Mouse (Mus musculus) embryonic facial prominence, embryonic 12.5 days (tissue): ENCODE measurements at regions not wholly inside any gene's neighbourhood (a gene's known extent, or its start where the extent isn't known, plus 50 kb on each side); places are given as distances from the start of the nearest gene placed in this dataset.

Source experiments
- ATAC-seq: fragments of 200-750 bp; cut with Nextera tagmentation; 2 replicates; pipeline ENCODE4 v1.8.0; 2017; ENCODE audit not compliant: insufficient number of reproducible peaks, insufficient read depth, low FRiP score, low TSS enrichment
- H3K27ac ChIP-seq: fragments of 300-500 bp; sonication (generic); 2 replicates; pipeline ENCODE4 v1.5.1; 2016; ENCODE audit warnings: mild to moderate bottlenecking
- H3K27me3 ChIP-seq: fragments of 300-500 bp; sonication (generic); 2 replicates; pipeline ENCODE4 v1.6.1; 2016; ENCODE audit warnings: mild to moderate bottlenecking, moderate library complexity
- H3K36me3 ChIP-seq: fragments of 300-500 bp; sonication (generic); 2 replicates; pipeline ENCODE4 v1.6.1; 2016; ENCODE audit warnings: mild to moderate bottlenecking
- H3K4me1 ChIP-seq: fragments of 300-500 bp; sonication (generic); 2 replicates; pipeline ENCODE4 v1.6.1; 2016
- H3K4me2 ChIP-seq: fragments of 300-500 bp; sonication (generic); replicated peaks from 2 replicates; pipeline ENCODE4 v1.6.1; 2016; ENCODE audit warnings: mild to moderate bottlenecking, moderate library complexity
- H3K4me3 ChIP-seq: fragments of 300-500 bp; sonication (generic); 2 replicates; pipeline ENCODE4 v1.5.1; 2016; ENCODE audit warnings: mild to moderate bottlenecking
- H3K9ac ChIP-seq: fragments of 300-500 bp; sonication (generic); 2 replicates; pipeline ENCODE4 v1.6.1; 2016; ENCODE audit warnings: mild to moderate bottlenecking, moderate library complexity
- H3K9me3 ChIP-seq: fragments of 300-500 bp; sonication (generic); 2 replicates; pipeline ENCODE4 v1.6.1; 2016; ENCODE audit warnings: mild to moderate bottlenecking, moderate library complexity
- WGBS: fragments of 180-500 bp; shearing (Covaris S2); methylation state at CpG from one replicate; pipeline ENCODE4 v1.1.7; 2016; 5-methylcytosine and 5-hydroxymethylcytosine counted together

- H3K4me2 ChIP-seq = no peak overlapping the region
- ATAC-seq = no peak
- 75% methylated on average over 8 of the region's 8 CpGs for WGBS
These were observed 203.5 kb downstream of the Snx10 start for GRCm38 (mm10) chr6:51727191-51727590.

DNA sequence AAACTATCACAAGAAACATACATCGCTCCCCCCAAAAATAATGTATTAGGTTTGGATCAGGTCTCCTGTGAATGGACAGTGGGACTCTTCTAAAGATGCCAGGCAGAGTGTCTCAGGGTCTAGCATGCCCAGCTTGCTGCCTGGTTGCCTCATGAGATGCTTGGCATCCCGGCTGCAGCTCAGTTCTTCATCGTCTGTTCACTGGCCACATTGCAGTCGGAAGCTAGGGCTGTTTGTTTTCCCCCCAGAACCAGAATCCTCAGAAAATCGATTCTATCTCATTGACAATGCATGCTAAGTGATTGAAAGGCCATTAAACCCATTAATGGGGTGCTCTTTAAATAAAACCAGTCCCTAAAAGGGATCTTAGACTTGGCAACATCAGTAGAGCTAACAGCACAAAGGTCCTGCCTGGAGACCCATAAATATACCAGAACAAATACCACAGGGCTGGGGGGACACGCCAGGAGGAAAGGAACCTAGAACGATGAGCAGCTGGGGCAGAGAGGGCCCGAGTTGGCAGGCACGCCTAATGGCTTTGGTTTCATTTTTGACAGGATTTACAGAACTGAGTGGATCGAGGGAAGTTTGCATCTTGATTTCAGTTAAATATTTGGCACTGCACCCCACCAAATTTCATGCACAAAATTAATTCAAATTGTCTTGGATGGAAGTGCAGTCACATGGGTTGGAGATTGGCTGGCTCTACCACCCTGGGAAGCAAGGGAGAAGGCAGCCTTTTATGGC, 205.3 kb downstream of the Snx10 start:
- Histone ChIP-seq H3K27ac (no peak overlapping the region), H3K36me3 (no peaks in the 10 kb centered on the region)
- WGBS = 71% methylated on average over 10 of the region's 10 CpGs

More at GRCm38 (mm10) chr6:51727191-51727590, 203.5 kb downstream of the Snx10 start:
- Histone ChIP-seq H3K9ac (no peak overlapping the region), H3K9me3 (no peaks in the 10 kb centered on the region), H3K4me1 (no peaks in the 10 kb centered on the region), H3K36me3 (no peaks in the 10 kb centered on the region), H3K4me3 (no peak overlapping the region), H3K27ac (no peak overlapping the region), H3K27me3 (no peaks in the 10 kb centered on the region)

GRCm38 (mm10) chr6:51730564-51731351, 207.1 kb downstream of the Snx10 start:
- Histone ChIP-seq H3K9me3 (no peaks in the 10 kb centered on the region), H3K4me3 (no peak overlapping the region), H3K9ac (no peak overlapping the region), H3K27me3 (no peaks in the 10 kb centered on the region), H3K36me3 (no peaks in the 10 kb centered on the region), H3K4me1 (no peaks in the 10 kb centered on the region), H3K4me2 (no peak overlapping the region), H3K27ac (no peak overlapping the region)
- ATAC-seq = no peak
- WGBS = 48% methylated on average over 17 of the region's 17 CpGs

More for the DNA sequence above, 205.3 kb downstream of the Snx10 start:
- ATAC-seq = no peak
- Histone ChIP-seq H3K9ac (no peak overlapping the region), H3K4me1 (no peaks in the 10 kb centered on the region), H3K27me3 (no peaks in the 10 kb centered on the region), H3K4me3 (no peak overlapping the region), H3K9me3 (no peaks in the 10 kb centered on the region), H3K4me2 (no peak overlapping the region)

GRCm38 (mm10) chr6:51732298-51732895, 208.7 kb downstream of the Snx10 start:
- Histone ChIP-seq H3K9me3 (no peaks in the 10 kb centered on the region), H3K9ac (no peak overlapping the region), H3K4me1 (no peaks in the 10 kb centered on the region), H3K4me2 (no peak overlapping the region), H3K36me3 (no peaks in the 10 kb centered on the region), H3K27me3 (no peaks in the 10 kb centered on the region), H3K27ac (no peak overlapping the region; the same call in 1 of the 2 replicates), H3K4me3 (no peak overlapping the region)
- WGBS = 75% methylated on average over 11 of the region's 11 CpGs
- no peak for ATAC-seq

- H3K4me2 ChIP-seq = no peak overlapping the region
- ATAC-seq = no peak
- 89% methylated on average over 5 of the region's 5 CpGs for WGBS
- H3K4me3 ChIP-seq = no peak overlapping the region
- H3K4me1 ChIP-seq = 0 out of 2 replicates have a peak, but pooled peaks cover 3% of the 10 kb centered on the region
- no peaks in the 10 kb centered on the region for H3K36me3 ChIP-seq
- no peak overlapping the region for H3K27ac ChIP-seq
- no peaks in the 10 kb centered on the region for H3K9me3 ChIP-seq
- H3K9ac ChIP-seq = no peak overlapping the region
- no peaks in the 10 kb centered on the region for H3K27me3 ChIP-seq
These were observed 212.3 kb downstream of the Snx10 start for GRCm38 (mm10) chr6:51736051-51736450.

DNA sequence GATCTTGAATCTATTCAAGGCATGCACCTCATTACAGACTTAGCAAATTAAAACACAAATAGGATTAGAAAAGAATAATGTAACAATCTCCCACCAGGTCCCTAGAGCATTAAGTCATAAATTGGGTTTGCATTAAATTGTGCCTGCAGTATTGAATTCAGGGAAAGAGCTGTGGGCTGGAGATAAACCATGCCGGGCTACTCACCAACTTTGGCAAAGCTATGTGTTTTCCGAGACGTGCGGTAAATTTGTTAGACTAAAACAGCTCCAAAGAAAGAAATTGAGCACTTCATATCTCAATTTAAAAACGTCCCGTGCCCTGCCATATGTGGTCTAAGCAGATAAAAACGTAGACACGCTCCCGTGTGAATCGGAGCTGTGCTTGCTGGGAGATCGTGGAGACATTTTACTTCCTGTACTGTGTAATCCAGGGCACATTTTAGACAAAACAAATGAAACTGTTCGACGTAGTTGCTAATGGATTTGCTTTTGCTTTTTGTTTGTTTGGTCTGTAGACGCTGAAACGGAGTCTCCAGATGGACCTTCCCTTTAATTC, 219.5 kb downstream of the Snx10 start:
- Histone ChIP-seq H3K9ac (no peak overlapping the region), H3K9me3 (no peaks in the 10 kb centered on the region), H3K27ac (no peak overlapping the region), H3K4me1 (peaks cover 19% of the 10 kb centered on the region; the same call in 1 of the 2 replicates), H3K4me3 (no peak overlapping the region), H3K27me3 (no peaks in the 10 kb centered on the region), H3K36me3 (no peaks in the 10 kb centered on the region), H3K4me2 (no peak overlapping the region)
- ATAC-seq = no peak
- whole genome bisulfite sequencing = 55% methylated on average over 15 of the region's 15 CpGs

DNA sequence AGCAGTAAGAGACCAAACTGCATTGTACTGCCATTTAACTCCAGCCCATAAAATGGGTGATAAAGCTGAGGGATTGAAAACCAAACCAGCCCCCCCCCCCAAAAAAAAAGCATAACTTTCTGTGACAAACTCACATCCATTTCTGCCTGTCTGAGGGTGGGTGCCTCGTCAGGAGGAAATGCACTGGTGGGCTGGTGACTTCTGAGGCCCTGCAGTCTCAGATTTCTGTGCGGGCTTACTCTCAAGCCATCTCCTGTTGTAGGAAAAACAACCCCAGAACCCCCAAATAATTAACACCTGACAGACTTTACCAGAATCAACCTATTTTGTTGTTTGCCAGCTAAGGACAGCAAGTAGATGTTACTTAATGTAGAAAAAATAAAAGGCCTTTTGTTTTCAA, 220.9 kb downstream of the Snx10 start:
- no peak for ATAC-seq
- H3K4me1 ChIP-seq = peaks cover 19% of the 10 kb centered on the region; the same call in 1 of the 2 replicates
- WGBS = 31% methylated on average over 2 of the region's 2 CpGs
- no peaks in the 10 kb centered on the region for H3K36me3 ChIP-seq
- H3K4me3 ChIP-seq = no peak overlapping the region
- H3K27me3 ChIP-seq = no peaks in the 10 kb centered on the region
- H3K4me2 ChIP-seq = no peak overlapping the region
- no peak overlapping the region for H3K9ac ChIP-seq
- H3K9me3 ChIP-seq = no peaks in the 10 kb centered on the region
- no peak overlapping the region for H3K27ac ChIP-seq

DNA sequence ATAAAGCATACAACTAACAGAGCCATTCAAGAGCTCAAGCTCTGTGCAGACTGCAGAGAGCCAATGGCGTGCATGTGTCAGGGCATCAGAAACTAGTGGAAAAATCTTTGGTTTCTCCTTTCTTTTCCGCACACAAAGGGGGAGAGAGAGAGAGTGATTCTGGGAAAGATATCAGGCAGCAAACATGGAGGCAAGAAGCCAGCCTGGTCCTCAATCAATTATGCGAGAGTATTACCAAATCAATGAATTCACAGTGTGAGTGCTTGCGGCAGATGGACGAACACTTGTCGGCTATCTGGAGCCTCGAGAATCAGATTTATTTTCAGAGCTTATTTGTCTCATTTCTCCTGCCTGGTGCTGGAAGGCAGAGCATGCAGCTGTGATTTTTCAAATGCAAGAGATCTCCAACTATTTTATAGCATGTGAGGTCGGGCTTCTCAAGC, 230.6 kb downstream of the Snx10 start:
- H3K4me2 ChIP-seq = no peak overlapping the region
- H3K27me3 ChIP-seq = no peaks in the 10 kb centered on the region
- no peak overlapping the region for H3K27ac ChIP-seq
- no peaks in the 10 kb centered on the region for H3K9me3 ChIP-seq
- no peak for ATAC-seq
- no peaks in the 10 kb centered on the region for H3K36me3 ChIP-seq
- 72% methylated on average over 8 of the region's 8 CpGs for WGBS
- H3K4me1 ChIP-seq = no peaks in the 10 kb centered on the region
- no peak overlapping the region for H3K9ac ChIP-seq
- H3K4me3 ChIP-seq = no peak overlapping the region

DNA sequence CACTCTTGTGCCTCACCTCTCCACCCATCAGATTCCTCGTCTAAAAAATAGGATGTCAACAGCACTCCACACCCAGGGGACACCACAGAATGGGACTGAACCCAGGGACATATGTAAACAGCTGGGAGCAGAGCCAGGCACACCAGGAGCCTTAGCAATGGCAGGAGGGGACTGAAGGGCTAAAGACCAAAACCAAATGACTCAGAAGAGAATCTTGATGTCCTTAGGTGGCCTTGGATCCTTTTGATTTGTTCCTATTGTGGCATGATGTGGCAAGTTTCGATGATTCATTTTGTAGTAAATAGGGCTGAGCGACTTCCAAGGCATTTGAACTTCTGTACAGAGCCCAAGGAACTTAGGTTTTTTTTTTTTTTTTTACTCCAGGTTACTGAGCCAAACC, 233.4 kb downstream of the Snx10 start:
- Histone ChIP-seq H3K27ac (no peak overlapping the region), H3K4me2 (no peak overlapping the region), H3K4me3 (no peak overlapping the region), H3K4me1 (no peaks in the 10 kb centered on the region), H3K27me3 (no peaks in the 10 kb centered on the region), H3K9ac (no peak overlapping the region), H3K9me3 (no peaks in the 10 kb centered on the region), H3K36me3 (no peaks in the 10 kb centered on the region)
- 84% methylated on average over 3 of the region's 3 CpGs for WGBS
- no peak for ATAC-seq

DNA sequence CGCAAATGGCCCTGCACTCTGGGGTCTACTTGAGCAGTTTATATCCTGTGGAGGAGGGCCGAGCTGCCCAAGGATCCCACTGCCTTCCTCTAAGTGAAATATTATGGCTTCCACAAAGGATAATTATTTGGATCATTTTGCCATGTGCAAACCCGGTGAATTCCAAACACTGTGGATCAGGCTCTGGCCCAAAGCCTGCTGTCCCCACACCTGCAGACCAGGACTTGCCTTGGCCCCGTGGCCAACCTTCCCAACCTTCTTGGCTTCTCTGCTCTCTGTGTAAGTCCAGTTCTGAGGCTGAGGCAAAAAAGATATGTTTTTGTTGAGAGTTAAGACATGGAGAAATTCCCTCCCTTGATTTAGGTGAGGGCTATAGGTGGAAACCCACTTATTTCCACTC, 234.0 kb downstream of the Snx10 start:
- Histone ChIP-seq H3K9ac (no peak overlapping the region), H3K36me3 (no peaks in the 10 kb centered on the region), H3K27me3 (no peaks in the 10 kb centered on the region), H3K4me2 (no peak overlapping the region), H3K27ac (no peak overlapping the region), H3K4me1 (no peaks in the 10 kb centered on the region), H3K4me3 (no peak overlapping the region), H3K9me3 (no peaks in the 10 kb centered on the region)
- no peak for ATAC-seq
- 86% methylated on average over 4 of the region's 4 CpGs for WGBS

- no peak overlapping the region for H3K27ac ChIP-seq
- no peaks in the 10 kb centered on the region for H3K4me1 ChIP-seq
- H3K36me3 ChIP-seq = no peaks in the 10 kb centered on the region
- no peaks in the 10 kb centered on the region for H3K27me3 ChIP-seq
- no peak overlapping the region for H3K4me3 ChIP-seq
- WGBS = 79% methylated on average over 3 of the region's 3 CpGs
- no peak overlapping the region for H3K9ac ChIP-seq
- no peaks in the 10 kb centered on the region for H3K9me3 ChIP-seq
- H3K4me2 ChIP-seq = no peak overlapping the region
- no peak for ATAC-seq
These were observed 235.1 kb downstream of the Snx10 start for GRCm38 (mm10) chr6:51758781-51759180.
